Mouse (Mus musculus) forebrain, embryonic 14.5 days (tissue): ENCODE measurements around the gene Tbc1d10c. TPM values are rescaled to one million over a fixed set of nuclear protein-coding genes. Genes with fewer than 3 reads are reported as not detected.

Experiments
- ATAC-seq: fragments of 200-750 bp; cut with Nextera tagmentation; 2 replicates; pipeline ENCODE4 v1.8.0; 2017; ENCODE audit warnings: mild to moderate bottlenecking, moderate library complexity
- DNase-seq: peaks from one replicate; pipeline ENCODE4 v3.0.0-alpha.2; 2015; ENCODE audit warnings: low spot score
- H3K27ac ChIP-seq: fragments of 300-500 bp; sonication (generic); 2 replicates; pipeline ENCODE4 v1.5.1; 2014; ENCODE audit warnings: low read depth, mild to moderate bottlenecking, control low read depth, low read length, moderate library complexity
- H3K27me3 ChIP-seq: fragments of 300-500 bp; sonication (generic); replicated peaks from 2 replicates; pipeline ENCODE4 v1.6.1; 2014; ENCODE audit warnings: low read length, control low read depth, mixed read lengths; ENCODE audit not compliant: control insufficient read depth, insufficient read depth
- H3K36me3 ChIP-seq: fragments of 300-500 bp; sonication (generic); 2 replicates; pipeline ENCODE4 v1.6.1; 2014; ENCODE audit warnings: low read length, control low read depth; ENCODE audit not compliant: control insufficient read depth, insufficient read depth
- H3K4me1 ChIP-seq: fragments of 300-500 bp; sonication (generic); 2 replicates; pipeline ENCODE4 v1.6.1; 2014; ENCODE audit warnings: antibody characterized with exemption, low read length, control low read depth; ENCODE audit not compliant: control insufficient read depth, insufficient read depth
- H3K4me2 ChIP-seq: fragments of 300-500 bp; sonication (generic); 2 replicates; pipeline ENCODE4 v1.6.1; 2014; ENCODE audit warnings: mild to moderate bottlenecking, control low read depth, low read length
- H3K4me3 ChIP-seq: fragments of 300-500 bp; sonication (generic); 2 replicates; pipeline ENCODE4 v1.5.1; 2014; ENCODE audit warnings: low read depth, low read length, control low read depth
- H3K9ac ChIP-seq: fragments of 300-500 bp; sonication (generic); 2 replicates; pipeline ENCODE4 v1.6.1; 2014; ENCODE audit warnings: mild to moderate bottlenecking, low read length, control low read depth, moderate library complexity
- H3K9me3 ChIP-seq: fragments of 300-500 bp; sonication (generic); replicated peaks from 2 replicates; pipeline ENCODE4 v1.6.1; 2016; ENCODE audit warnings: low read length, control low read depth, mixed read lengths; ENCODE audit not compliant: control insufficient read depth
- WGBS: fragments of 180-500 bp; shearing (Covaris S2); extraction: QIAGEN DNeasy Blood & Tissue Kit; methylation state at CpG from one replicate; pipeline ENCODE4 v1.1.7; 2014; 5-methylcytosine and 5-hydroxymethylcytosine counted together
- polyA plus RNA-seq: library from polyadenylated mRNA; unstranded; fragments of >200 nt; fragmentation: Nextera tagmentation; extraction: Ambion mirVana; gene quantifications from 2 replicates; pipeline ENCODE4 v1.2.1, GENCODE M21; 2014

The Tbc1d10c gene
- polyA plus RNA-seq, 1 experiment from 2014 or later = 0.52 TPM

- Histone ChIP-seq H3K9me3 (no peaks in the 10 kb centered on the region), H3K4me3 (no peak overlapping the region), H3K27ac (no peak overlapping the region), H3K27me3 (peaks cover 41% of the 10 kb centered on the region), H3K4me2 (peak overlapping the region; percentile 94), H3K36me3 (no peaks in the 10 kb centered on the region), H3K4me1 (peaks cover 15% of the 10 kb centered on the region), H3K9ac (no peak overlapping the region)
- no peak for DNase-seq
- WGBS = 8% methylated on average over 9 of the region's 9 CpGs
- ATAC-seq = no peak
Measured at GRCm38 (mm10) chr19:4213524-4213974, 22.5 kb upstream of the Tbc1d10c start.

- 14% methylated on average over 4 of the region's 4 CpGs for WGBS
- peaks cover 37% of the 10 kb centered on the region for H3K27me3 ChIP-seq
Measured at GRCm38 (mm10) chr19:4211891-4212588, 21.0 kb upstream of the Tbc1d10c start.

GRCm38 (mm10) chr19:4208563-4208962 lies 17.5 kb upstream of the Tbc1d10c start:
- Histone ChIP-seq H3K36me3 (no peaks in the 10 kb centered on the region), H3K4me3 (no peak overlapping the region), H3K9me3 (no peaks in the 10 kb centered on the region), H3K4me1 (no peaks in the 10 kb centered on the region), H3K4me2 (no peak overlapping the region), H3K27me3 (peaks cover 18% of the 10 kb centered on the region; the same call in 1 of the 2 replicates), H3K27ac (no peak overlapping the region), H3K9ac (no peak overlapping the region)
- DNase-seq = no peak
- no peak for ATAC-seq
- WGBS = 70% methylated on average over 5 of the region's 5 CpGs

More at GRCm38 (mm10) chr19:4211891-4212588, 21.0 kb upstream of the Tbc1d10c start:
- H3K36me3 ChIP-seq = no peaks in the 10 kb centered on the region
- ATAC-seq = no peak
- H3K4me1 ChIP-seq = peaks cover 15% of the 10 kb centered on the region
- H3K4me2 ChIP-seq = no peak overlapping the region
- H3K4me3 ChIP-seq = no peak overlapping the region
- no peaks in the 10 kb centered on the region for H3K9me3 ChIP-seq
- no peak overlapping the region for H3K27ac ChIP-seq
- DNase-seq = no peak
- no peak overlapping the region for H3K9ac ChIP-seq

DNA sequence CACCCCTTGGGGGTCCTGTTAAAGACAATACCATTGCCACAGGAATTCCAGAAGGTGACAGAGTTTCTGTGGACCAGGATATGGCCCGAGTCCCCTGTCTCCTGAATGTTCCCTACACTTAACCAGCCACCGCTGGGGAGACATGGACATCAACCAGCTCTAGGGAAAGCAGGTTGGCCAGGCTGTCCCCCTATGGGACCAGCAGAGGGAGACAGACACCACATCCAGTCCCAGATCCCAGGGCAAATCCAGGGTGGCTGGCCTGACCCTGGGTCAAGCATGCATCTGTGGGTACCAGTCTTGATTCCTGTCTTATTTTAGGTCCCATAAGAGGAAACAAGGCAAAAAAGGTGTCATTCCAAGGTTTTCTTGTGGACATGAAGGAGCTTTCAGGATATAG lies 15.9 kb upstream of the Tbc1d10c start:
- Histone ChIP-seq H3K27me3 (peaks cover 7% of the 10 kb centered on the region; the same call in 1 of the 2 replicates), H3K9me3 (no peaks in the 10 kb centered on the region), H3K9ac (no peak overlapping the region), H3K27ac (no peak overlapping the region), H3K4me3 (no peak overlapping the region), H3K4me1 (peaks cover 4% of the 10 kb centered on the region), H3K36me3 (no peaks in the 10 kb centered on the region), H3K4me2 (no peak overlapping the region)
- peak; percentile 67 for DNase-seq
- WGBS = 3% methylated on average over 2 of the region's 2 CpGs
- ATAC-seq = peak; percentile 42; the same call in 1 of the 2 replicates

GRCm38 (mm10) chr19:4204889-4205288 lies 13.8 kb upstream of the Tbc1d10c start:
- ATAC-seq (no peak), DNase-seq (no peak)
- Histone ChIP-seq H3K9ac (no peak overlapping the region), H3K4me3 (no peak overlapping the region), H3K27me3 (0 out of 2 replicates have a peak, but pooled peaks cover 3% of the 10 kb centered on the region), H3K36me3 (no peaks in the 10 kb centered on the region), H3K27ac (no peak overlapping the region), H3K9me3 (no peaks in the 10 kb centered on the region), H3K4me2 (no peak overlapping the region), H3K4me1 (peaks cover 17% of the 10 kb centered on the region)
- WGBS = 77% methylated on average over 3 of the region's 4 CpGs

GRCm38 (mm10) chr19:4203604-4204326 lies 12.7 kb upstream of the Tbc1d10c start:
- Histone ChIP-seq H3K4me2 (no peak overlapping the region), H3K9me3 (no peaks in the 10 kb centered on the region), H3K9ac (no peak overlapping the region), H3K4me3 (no peak overlapping the region), H3K27me3 (0 out of 2 replicates have a peak, but pooled peaks cover 3% of the 10 kb centered on the region), H3K4me1 (peaks cover 17% of the 10 kb centered on the region), H3K36me3 (peaks cover 10% of the 10 kb centered on the region), H3K27ac (no peak overlapping the region)
- no peak for ATAC-seq
- WGBS = 59% methylated on average over 13 of the region's 13 CpGs
- no peak for DNase-seq

- Histone ChIP-seq H3K9ac (no peak overlapping the region), H3K4me2 (no peak overlapping the region), H3K27me3 (0 out of 2 replicates have a peak, but pooled peaks cover 3% of the 10 kb centered on the region), H3K27ac (no peak overlapping the region), H3K36me3 (peaks cover 16% of the 10 kb centered on the region), H3K4me3 (no peak overlapping the region), H3K9me3 (no peaks in the 10 kb centered on the region), H3K4me1 (peaks cover 17% of the 10 kb centered on the region)
- WGBS = 69% methylated on average over 3 of the region's 3 CpGs
- no peak for DNase-seq
- no peak for ATAC-seq
Measured at GRCm38 (mm10) chr19:4203148-4203547, 12.1 kb upstream of the Tbc1d10c start.

- no peaks in the 10 kb centered on the region for H3K9me3 ChIP-seq
- ATAC-seq (no peak), DNase-seq (no peak)
- no peak overlapping the region for H3K27ac ChIP-seq
- 0 out of 2 replicates have a peak, but pooled peaks cover 3% of the 10 kb centered on the region for H3K27me3 ChIP-seq
- 31% methylated on average over 7 of the region's 7 CpGs for WGBS
- H3K36me3 ChIP-seq = peaks cover 24% of the 10 kb centered on the region
- H3K4me3 ChIP-seq = peak overlapping the region; percentile 56
- peak overlapping the region; percentile 73 for H3K9ac ChIP-seq
- H3K4me2 ChIP-seq = peak overlapping the region; percentile 83
- peaks cover 17% of the 10 kb centered on the region for H3K4me1 ChIP-seq
Measured at GRCm38 (mm10) chr19:4202149-4202548, 11.1 kb upstream of the Tbc1d10c start.
